Mouse (Mus musculus): ENCODE measurements at regions not wholly inside any gene's neighbourhood (a gene's known extent, or its start where the extent isn't known, plus 50 kb on each side); places are given as distances from the start of the nearest gene placed in this dataset.

- Histone ChIP-seq H3K27me3 (replicated peaks; ENCODE audit: control insufficient read depth, insufficient read depth, low read length) (no peaks in the 10 kb centered on the region), H3K4me1 (replicated peaks; ENCODE audit: control insufficient read depth, insufficient read depth, low read length) (no peaks in the 10 kb centered on the region), H3K27ac (ENCODE audit: low read depth) (no peak overlapping the region), H3K36me3 (ENCODE audit: control insufficient read depth, insufficient read depth, low read length) (no peaks in the 10 kb centered on the region), H3K9ac (ENCODE audit: low read length) (no peak overlapping the region), H3K9me3 (ENCODE audit: control insufficient read depth, low read length) (no peaks in the 10 kb centered on the region), H3K4me2 (ENCODE audit: low read length) (no peak overlapping the region), H3K4me3 (ENCODE audit: low read depth, low read length) (no peak overlapping the region)
- 78% methylated on average over 4 of the region's 4 CpGs for WGBS
- ATAC-seq (replicated peaks; ENCODE audit: low FRiP score, low TSS enrichment, low read depth) = no peak
- no peak for DNase-seq (ENCODE audit: low spot score)
Observed at GRCm38 (mm10) chr3:54526618-54527017, 165.7 kb downstream of the Postn start.

- no peaks in the 10 kb centered on the region for H3K27me3 ChIP-seq (replicated peaks; ENCODE audit: control insufficient read depth, insufficient read depth, low read length)
- 64% methylated on average over 3 of the region's 3 CpGs for WGBS
- H3K9me3 ChIP-seq (ENCODE audit: control insufficient read depth, low read length) = no peaks in the 10 kb centered on the region
- ATAC-seq (replicated peaks; ENCODE audit: low FRiP score, low TSS enrichment, low read depth) (no peak), DNase-seq (ENCODE audit: low spot score) (no peak)
- no peak overlapping the region for H3K4me2 ChIP-seq (ENCODE audit: low read length)
- no peak overlapping the region for H3K27ac ChIP-seq (ENCODE audit: low read depth)
- H3K4me3 ChIP-seq (ENCODE audit: low read depth, low read length) = no peak overlapping the region
- H3K9ac ChIP-seq (ENCODE audit: low read length) = no peak overlapping the region
- no peaks in the 10 kb centered on the region for H3K4me1 ChIP-seq (replicated peaks; ENCODE audit: control insufficient read depth, insufficient read depth, low read length)
- H3K36me3 ChIP-seq (ENCODE audit: control insufficient read depth, insufficient read depth, low read length) = no peaks in the 10 kb centered on the region
Observed at GRCm38 (mm10) chr3:54528292-54528691, 164.3 kb upstream of the Supt20 start.

- no peak for ATAC-seq (replicated peaks; ENCODE audit: low FRiP score, low TSS enrichment, low read depth)
- Histone ChIP-seq H3K27ac (ENCODE audit: low read depth) (no peak overlapping the region), H3K4me1 (replicated peaks; ENCODE audit: control insufficient read depth, insufficient read depth, low read length) (no peaks in the 10 kb centered on the region), H3K9me3 (ENCODE audit: control insufficient read depth, low read length) (no peaks in the 10 kb centered on the region), H3K4me2 (ENCODE audit: low read length) (no peak overlapping the region), H3K36me3 (ENCODE audit: control insufficient read depth, insufficient read depth, low read length) (no peaks in the 10 kb centered on the region), H3K9ac (ENCODE audit: low read length) (no peak overlapping the region), H3K27me3 (replicated peaks; ENCODE audit: control insufficient read depth, insufficient read depth, low read length) (no peaks in the 10 kb centered on the region), H3K4me3 (ENCODE audit: low read depth, low read length) (no peak overlapping the region)
- WGBS = 76% methylated on average over 6 of the region's 6 CpGs
- DNase-seq (ENCODE audit: low spot score) = no peak
Observed at GRCm38 (mm10) chr3:54530251-54530650, 162.4 kb upstream of the Supt20 start.

- no peak for ATAC-seq (replicated peaks; ENCODE audit: low FRiP score, low TSS enrichment, low read depth)
- WGBS = 82% methylated on average over 7 of the region's 7 CpGs
- Histone ChIP-seq H3K9me3 (ENCODE audit: control insufficient read depth, low read length) (no peaks in the 10 kb centered on the region), H3K27ac (ENCODE audit: low read depth) (no peak overlapping the region), H3K4me3 (ENCODE audit: low read depth, low read length) (no peak overlapping the region), H3K9ac (ENCODE audit: low read length) (no peak overlapping the region), H3K4me1 (replicated peaks; ENCODE audit: control insufficient read depth, insufficient read depth, low read length) (no peaks in the 10 kb centered on the region), H3K27me3 (replicated peaks; ENCODE audit: control insufficient read depth, insufficient read depth, low read length) (no peaks in the 10 kb centered on the region), H3K36me3 (ENCODE audit: control insufficient read depth, insufficient read depth, low read length) (no peaks in the 10 kb centered on the region), H3K4me2 (ENCODE audit: low read length) (no peak overlapping the region)
- no peak for DNase-seq (ENCODE audit: low spot score)
Observed at GRCm38 (mm10) chr3:54535361-54535760, 157.2 kb upstream of the Supt20 start.

- WGBS = 49% methylated on average over 3 of the region's 3 CpGs
- ATAC-seq (replicated peaks; ENCODE audit: low FRiP score, low TSS enrichment, low read depth) (no peak), DNase-seq (ENCODE audit: low spot score) (no peak)
- Histone ChIP-seq H3K4me2 (ENCODE audit: low read length) (no peak overlapping the region), H3K36me3 (ENCODE audit: control insufficient read depth, insufficient read depth, low read length) (no peaks in the 10 kb centered on the region), H3K4me3 (ENCODE audit: low read depth, low read length) (no peak overlapping the region), H3K27ac (ENCODE audit: low read depth) (no peak overlapping the region), H3K9me3 (ENCODE audit: control insufficient read depth, low read length) (peaks cover 3% of the 10 kb centered on the region; the same call in 1 of the 2 replicates), H3K9ac (ENCODE audit: low read length) (no peak overlapping the region), H3K27me3 (replicated peaks; ENCODE audit: control insufficient read depth, insufficient read depth, low read length) (no peaks in the 10 kb centered on the region), H3K4me1 (replicated peaks; ENCODE audit: control insufficient read depth, insufficient read depth, low read length) (no peaks in the 10 kb centered on the region)
Observed at GRCm38 (mm10) chr3:54538055-54538454, 154.6 kb upstream of the Supt20 start.

GRCm38 (mm10) chr3:54540540-54541080 is 152.0 kb upstream of the Supt20 start:
- H3K4me1 ChIP-seq (replicated peaks; ENCODE audit: control insufficient read depth, insufficient read depth, low read length) = no peaks in the 10 kb centered on the region
- no peak overlapping the region for H3K9ac ChIP-seq (ENCODE audit: low read length)
- 68% methylated on average over 3 of the region's 3 CpGs for WGBS
- H3K4me3 ChIP-seq (ENCODE audit: low read depth, low read length) = no peak overlapping the region
- H3K36me3 ChIP-seq (ENCODE audit: control insufficient read depth, insufficient read depth, low read length) = no peaks in the 10 kb centered on the region
- DNase-seq (ENCODE audit: low spot score) (no peak), ATAC-seq (replicated peaks; ENCODE audit: low FRiP score, low TSS enrichment, low read depth) (no peak)
- no peak overlapping the region for H3K27ac ChIP-seq (ENCODE audit: low read depth)
- H3K27me3 ChIP-seq (replicated peaks; ENCODE audit: control insufficient read depth, insufficient read depth, low read length) = no peaks in the 10 kb centered on the region
- no peak overlapping the region for H3K4me2 ChIP-seq (ENCODE audit: low read length)
- H3K9me3 ChIP-seq (ENCODE audit: control insufficient read depth, low read length) = peaks cover 3% of the 10 kb centered on the region; the same call in 1 of the 2 replicates

GRCm38 (mm10) chr3:54541389-54541788 is 151.2 kb upstream of the Supt20 start:
- Histone ChIP-seq H3K36me3 (ENCODE audit: control insufficient read depth, insufficient read depth, low read length) (no peaks in the 10 kb centered on the region), H3K9me3 (ENCODE audit: control insufficient read depth, low read length) (peaks cover 3% of the 10 kb centered on the region; the same call in 1 of the 2 replicates), H3K4me1 (replicated peaks; ENCODE audit: control insufficient read depth, insufficient read depth, low read length) (no peaks in the 10 kb centered on the region), H3K4me2 (ENCODE audit: low read length) (no peak overlapping the region), H3K27me3 (replicated peaks; ENCODE audit: control insufficient read depth, insufficient read depth, low read length) (no peaks in the 10 kb centered on the region), H3K4me3 (ENCODE audit: low read depth, low read length) (no peak overlapping the region), H3K27ac (ENCODE audit: low read depth) (no peak overlapping the region), H3K9ac (ENCODE audit: low read length) (no peak overlapping the region)
- ATAC-seq (replicated peaks; ENCODE audit: low FRiP score, low TSS enrichment, low read depth) = no peak
- DNase-seq (ENCODE audit: low spot score) = no peak
- WGBS = 83% methylated on average over 5 of the region's 5 CpGs

- Histone ChIP-seq H3K9ac (ENCODE audit: low read length) (no peak overlapping the region), H3K4me3 (ENCODE audit: low read depth, low read length) (no peak overlapping the region), H3K4me2 (ENCODE audit: low read length) (no peak overlapping the region), H3K36me3 (ENCODE audit: control insufficient read depth, insufficient read depth, low read length) (no peaks in the 10 kb centered on the region), H3K27me3 (replicated peaks; ENCODE audit: control insufficient read depth, insufficient read depth, low read length) (no peaks in the 10 kb centered on the region), H3K27ac (ENCODE audit: low read depth) (no peak overlapping the region), H3K4me1 (replicated peaks; ENCODE audit: control insufficient read depth, insufficient read depth, low read length) (no peaks in the 10 kb centered on the region), H3K9me3 (ENCODE audit: control insufficient read depth, low read length) (peaks cover 3% of the 10 kb centered on the region; the same call in 1 of the 2 replicates)
- no peak for ATAC-seq (replicated peaks; ENCODE audit: low FRiP score, low TSS enrichment, low read depth)
- DNase-seq (ENCODE audit: low spot score) = no peak
Observed at GRCm38 (mm10) chr3:54545393-54545792, 147.2 kb upstream of the Supt20 start.

GRCm38 (mm10) chr3:54551908-54552307 is 140.7 kb upstream of the Supt20 start:
- ATAC-seq (replicated peaks; ENCODE audit: low FRiP score, low TSS enrichment, low read depth) = no peak
- no peaks in the 10 kb centered on the region for H3K27me3 ChIP-seq (replicated peaks; ENCODE audit: control insufficient read depth, insufficient read depth, low read length)
- no peak for DNase-seq (ENCODE audit: low spot score)
- H3K4me2 ChIP-seq (ENCODE audit: low read length) = no peak overlapping the region
- no peak overlapping the region for H3K27ac ChIP-seq (ENCODE audit: low read depth)
- H3K4me1 ChIP-seq (replicated peaks; ENCODE audit: control insufficient read depth, insufficient read depth, low read length) = no peaks in the 10 kb centered on the region
- H3K9me3 ChIP-seq (ENCODE audit: control insufficient read depth, low read length) = 0 out of 2 replicates have a peak, but pooled peaks cover 5% of the 10 kb centered on the region
- H3K4me3 ChIP-seq (ENCODE audit: low read depth, low read length) = no peak overlapping the region
- no peaks in the 10 kb centered on the region for H3K36me3 ChIP-seq (ENCODE audit: control insufficient read depth, insufficient read depth, low read length)
- 69% methylated on average over 9 of the region's 9 CpGs for WGBS
- no peak overlapping the region for H3K9ac ChIP-seq (ENCODE audit: low read length)
